Mouse (Mus musculus) liver, embryonic 12.5 days (tissue): Measurements from ENCODE around the gene Dut. TPM values are rescaled to one million over a fixed set of nuclear protein-coding genes. Genes with fewer than 3 reads are reported as not detected.

Experiments used
- ATAC-seq: fragments of 200-750 bp; cut with Nextera tagmentation; 2 replicates; pipeline ENCODE4 v1.8.0; 2017; ENCODE audit warnings: moderate number of reproducible peaks, mild to moderate bottlenecking, moderate library complexity
- H3K27ac ChIP-seq: fragments of 300-500 bp; sonication (generic); 2 replicates; pipeline ENCODE4 v1.5.1; 2016; ENCODE audit warnings: mild to moderate bottlenecking
- H3K27me3 ChIP-seq: fragments of 300-500 bp; sonication (generic); replicated peaks from 2 replicates; pipeline ENCODE4 v1.6.1; 2016; ENCODE audit warnings: mild to moderate bottlenecking, moderate library complexity
- H3K36me3 ChIP-seq: fragments of 300-500 bp; sonication (generic); 2 replicates; pipeline ENCODE4 v1.6.1; 2016; ENCODE audit warnings: mild to moderate bottlenecking, moderate library complexity
- H3K4me1 ChIP-seq: fragments of 300-500 bp; sonication (generic); 2 replicates; pipeline ENCODE4 v1.6.1; 2016
- H3K4me2 ChIP-seq: fragments of 300-500 bp; sonication (generic); 2 replicates; pipeline ENCODE4 v1.6.1; 2016; ENCODE audit warnings: mild to moderate bottlenecking, moderate library complexity
- H3K4me3 ChIP-seq: fragments of 300-500 bp; sonication (generic); 2 replicates; pipeline ENCODE4 v1.5.1; 2016; ENCODE audit warnings: mild to moderate bottlenecking, moderate library complexity
- H3K9ac ChIP-seq: fragments of 300-500 bp; sonication (generic); 2 replicates; pipeline ENCODE4 v1.6.1; 2016; ENCODE audit warnings: mild to moderate bottlenecking, moderate library complexity
- H3K9me3 ChIP-seq: fragments of 300-500 bp; sonication (generic); replicated peaks from 2 replicates; pipeline ENCODE4 v1.6.1; 2016; ENCODE audit warnings: mild to moderate bottlenecking, moderate library complexity
- WGBS: fragments of 180-500 bp; shearing (Covaris S2); methylation state at CpG from one replicate; pipeline ENCODE4 v1.1.7; 2016; ENCODE audit not compliant: insufficient replicate concordance; 5-methylcytosine and 5-hydroxymethylcytosine counted together
- polyA plus RNA-seq: library from polyadenylated mRNA; unstranded; fragments of >200 nt; fragmentation: Nextera tagmentation; extraction: Ambion mirVana; gene quantifications from 2 replicates; pipeline ENCODE4 v1.2.1, GENCODE M21; 2016

The Dut gene
- polyA plus RNA-seq, 1 experiment from 2014 or later, result 210 TPM

- Histone ChIP-seq H3K4me1 (peaks cover 21% of the 10 kb centered on the region), H3K9ac (no peak overlapping the region), H3K4me3 (no peak overlapping the region), H3K9me3 (no peaks in the 10 kb centered on the region), H3K27me3 (no peaks in the 10 kb centered on the region), H3K36me3 (no peaks in the 10 kb centered on the region), H3K4me2 (no peak overlapping the region), H3K27ac (no peak overlapping the region)
- ATAC-seq, result no peak
- 78% methylated on average over 2 of the region's 2 CpGs for WGBS
These were observed 12.9 kb upstream of the Dut start for GRCm38 (mm10) chr2:125234049-125234448.

DNA sequence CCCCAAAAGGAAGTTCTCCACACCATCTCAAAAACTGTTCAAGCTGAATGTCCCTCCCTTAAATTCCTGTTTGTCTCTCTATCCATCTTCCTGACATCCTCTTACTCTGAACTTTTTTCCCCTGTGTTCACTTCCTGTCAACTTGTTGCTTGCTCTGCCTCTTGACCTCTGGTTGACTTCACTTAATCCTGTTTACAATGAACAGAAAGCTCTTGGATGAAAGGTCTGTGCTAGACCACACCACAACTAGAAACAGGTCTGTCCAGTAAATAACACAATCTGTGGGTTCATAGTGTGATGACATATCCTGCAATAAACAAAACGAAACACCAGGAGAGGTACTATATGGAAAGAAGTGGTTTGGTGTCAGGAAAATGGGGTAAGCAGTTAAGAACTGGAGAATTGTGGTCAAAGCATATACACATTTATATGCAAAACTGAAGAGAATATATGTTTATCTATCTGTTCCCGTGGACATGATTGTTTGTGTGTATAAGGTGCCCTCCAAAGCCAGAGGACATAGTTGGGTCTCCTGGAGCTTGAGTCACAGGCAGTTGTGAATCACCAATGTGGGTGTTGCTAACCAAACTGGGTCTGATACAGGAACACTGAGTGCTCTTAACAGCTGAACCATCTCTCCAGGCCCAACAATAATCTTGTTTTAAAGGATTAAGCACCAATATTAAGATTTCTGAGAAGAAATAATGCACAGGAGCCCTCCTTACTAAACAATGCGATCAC is 1.3 kb upstream of the Dut start:
- H3K27ac ChIP-seq, result peak overlapping the region; percentile 89; the same call in 1 of the 2 replicates
- peaks cover 38% of the 10 kb centered on the region for H3K4me1 ChIP-seq
- WGBS, result 81% methylated on average over 3 of the region's 3 CpGs
- H3K4me2 ChIP-seq, result peak overlapping the region; percentile 74
- no peak for ATAC-seq
- no peaks in the 10 kb centered on the region for H3K27me3 ChIP-seq
- H3K9ac ChIP-seq, result 0 out of 2 replicates have a peak overlapping the region, but pooled peaks have one; percentile 94
- H3K9me3 ChIP-seq, result no peaks in the 10 kb centered on the region
- H3K4me3 ChIP-seq, result no peak overlapping the region
- peaks cover 21% of the 10 kb centered on the region for H3K36me3 ChIP-seq

DNA sequence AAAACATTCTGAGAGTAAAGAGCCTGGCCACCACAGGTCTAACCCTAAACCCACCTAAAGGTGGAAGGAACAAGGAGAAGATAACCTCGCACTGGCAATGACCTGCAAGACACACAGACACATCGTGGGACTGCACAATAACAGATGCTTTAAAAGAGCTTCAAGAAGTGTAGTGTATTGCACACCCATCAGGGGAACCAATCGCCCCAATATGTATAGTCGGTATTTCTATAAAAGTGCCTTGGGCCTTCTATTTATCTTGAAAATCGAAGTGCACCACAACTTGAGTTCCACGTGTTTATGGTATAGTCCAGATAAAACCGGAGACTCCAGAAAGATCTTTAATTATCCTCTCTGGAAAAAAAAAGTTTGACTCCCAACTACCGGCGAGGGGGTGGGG is 321 bp upstream of the Dut start:
- peak overlapping the region; percentile 74 for H3K4me2 ChIP-seq

DNA sequence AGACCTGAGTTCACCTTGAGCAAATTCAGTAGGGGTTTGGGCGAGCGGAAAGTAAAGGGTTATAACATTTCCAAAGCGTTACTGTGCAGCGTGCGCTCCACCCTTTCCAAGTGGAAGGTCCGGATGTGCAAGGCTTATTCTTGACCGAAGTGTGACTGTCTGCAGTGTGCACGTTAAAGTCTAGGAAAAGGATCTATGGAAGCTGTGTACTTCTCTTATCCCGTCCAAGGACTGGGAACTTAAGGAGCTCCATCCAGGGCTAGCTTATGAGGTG is 909 bp downstream of the Dut start:
- peak overlapping the region; percentile 94 for H3K9ac ChIP-seq
- peaks cover 53% of the 10 kb centered on the region for H3K4me1 ChIP-seq
- peak overlapping the region; percentile 89 for H3K27ac ChIP-seq
- peak overlapping the region; percentile 78 for H3K4me3 ChIP-seq
- peak overlapping the region; percentile 74 for H3K4me2 ChIP-seq
- under 1% methylated on average over 9 of the region's 9 CpGs for WGBS
- H3K9me3 ChIP-seq, result no peaks in the 10 kb centered on the region
- no peak for ATAC-seq
- H3K36me3 ChIP-seq, result peaks cover 43% of the 10 kb centered on the region
- H3K27me3 ChIP-seq, result no peaks in the 10 kb centered on the region

More for the DNA sequence above, 321 bp upstream of the Dut start:
- peak overlapping the region; percentile 89 for H3K27ac ChIP-seq
- peaks cover 47% of the 10 kb centered on the region for H3K4me1 ChIP-seq
- 8% methylated on average over 9 of the region's 9 CpGs for WGBS
- ATAC-seq, result no peak
- peak overlapping the region; percentile 94 for H3K9ac ChIP-seq
- no peaks in the 10 kb centered on the region for H3K9me3 ChIP-seq
- H3K36me3 ChIP-seq, result peaks cover 31% of the 10 kb centered on the region
- H3K4me3 ChIP-seq, result peak overlapping the region; percentile 78
- no peaks in the 10 kb centered on the region for H3K27me3 ChIP-seq

- H3K9ac ChIP-seq, result peak overlapping the region; percentile 94
- ATAC-seq, result no peak
- no peaks in the 10 kb centered on the region for H3K9me3 ChIP-seq
- peak overlapping the region; percentile 89 for H3K27ac ChIP-seq
- H3K4me2 ChIP-seq, result peak overlapping the region; percentile 74
- peak overlapping the region; percentile 78 for H3K4me3 ChIP-seq
- peaks cover 53% of the 10 kb centered on the region for H3K4me1 ChIP-seq
- no peaks in the 10 kb centered on the region for H3K27me3 ChIP-seq
- peaks cover 47% of the 10 kb centered on the region for H3K36me3 ChIP-seq
- under 1% methylated on average over 8 of the region's 8 CpGs for WGBS
These were observed 1.3 kb downstream of the Dut start for GRCm38 (mm10) chr2:125248256-125248655.

- H3K4me3 ChIP-seq, result peak overlapping the region; percentile 78
These were observed 2.3 kb downstream of the Dut start for GRCm38 (mm10) chr2:125249339-125249738.

GRCm38 (mm10) chr2:125249874-125250273 is 2.9 kb downstream of the Dut start:
- Histone ChIP-seq H3K27ac (no peak overlapping the region), H3K4me3 (peak overlapping the region; percentile 78), H3K4me1 (peaks cover 55% of the 10 kb centered on the region), H3K9ac (peak overlapping the region; percentile 94), H3K4me2 (peak overlapping the region; percentile 74), H3K27me3 (no peaks in the 10 kb centered on the region), H3K36me3 (peaks cover 63% of the 10 kb centered on the region), H3K9me3 (no peaks in the 10 kb centered on the region)
- ATAC-seq, result no peak
- WGBS, result 76% methylated on average over 4 of the region's 4 CpGs

More at GRCm38 (mm10) chr2:125249339-125249738, 2.3 kb downstream of the Dut start:
- H3K27me3 ChIP-seq, result no peaks in the 10 kb centered on the region
- H3K4me2 ChIP-seq, result peak overlapping the region; percentile 74
- 41% methylated on average over 4 of the region's 4 CpGs for WGBS
- no peak for ATAC-seq
- H3K9ac ChIP-seq, result peak overlapping the region; percentile 94
- no peaks in the 10 kb centered on the region for H3K9me3 ChIP-seq
- peaks cover 57% of the 10 kb centered on the region for H3K36me3 ChIP-seq
- H3K4me1 ChIP-seq, result peaks cover 56% of the 10 kb centered on the region
- peak overlapping the region; percentile 59; the same call in 1 of the 2 replicates for H3K27ac ChIP-seq

- Histone ChIP-seq H3K4me2 (peak overlapping the region; percentile 74), H3K9ac (no peak overlapping the region), H3K27me3 (no peaks in the 10 kb centered on the region), H3K4me3 (no peak overlapping the region), H3K4me1 (peaks cover 42% of the 10 kb centered on the region), H3K36me3 (peaks cover 81% of the 10 kb centered on the region), H3K27ac (no peak overlapping the region), H3K9me3 (no peaks in the 10 kb centered on the region)
- no peak for ATAC-seq
- WGBS, result 71% methylated on average over 4 of the region's 4 CpGs
These were observed 4.8 kb downstream of the Dut start for GRCm38 (mm10) chr2:125251781-125252180.

GRCm38 (mm10) chr2:125252275-125252674 is 5.3 kb downstream of the Dut start:
- ATAC-seq, result no peak
- Histone ChIP-seq H3K9me3 (no peaks in the 10 kb centered on the region), H3K4me2 (peak overlapping the region; percentile 74; the same call in 1 of the 2 replicates), H3K4me1 (peaks cover 42% of the 10 kb centered on the region), H3K4me3 (no peak overlapping the region), H3K9ac (no peak overlapping the region), H3K36me3 (peaks cover 85% of the 10 kb centered on the region), H3K27ac (no peak overlapping the region), H3K27me3 (no peaks in the 10 kb centered on the region)
- 64% methylated on average over 2 of the region's 2 CpGs for WGBS

GRCm38 (mm10) chr2:125253699-125254098 is 6.7 kb downstream of the Dut start:
- Histone ChIP-seq H3K4me2 (no peak overlapping the region), H3K27me3 (no peaks in the 10 kb centered on the region), H3K4me1 (peaks cover 38% of the 10 kb centered on the region), H3K9me3 (no peaks in the 10 kb centered on the region), H3K9ac (no peak overlapping the region), H3K4me3 (no peak overlapping the region), H3K27ac (no peak overlapping the region), H3K36me3 (peaks cover 97% of the 10 kb centered on the region)
- WGBS, result 85% methylated on average over 6 of the region's 6 CpGs
- no peak for ATAC-seq

- no peak for ATAC-seq
- H3K4me3 ChIP-seq, result no peak overlapping the region
- H3K9ac ChIP-seq, result no peak overlapping the region
- no peak overlapping the region for H3K4me2 ChIP-seq
- H3K4me1 ChIP-seq, result peaks cover 29% of the 10 kb centered on the region
- 74% methylated on average over 3 of the region's 3 CpGs for WGBS
- H3K27ac ChIP-seq, result no peak overlapping the region
- H3K36me3 ChIP-seq, result peaks cover 97% of the 10 kb centered on the region
- no peaks in the 10 kb centered on the region for H3K27me3 ChIP-seq
- H3K9me3 ChIP-seq, result no peaks in the 10 kb centered on the region
These were observed 7.6 kb downstream of the Dut start for GRCm38 (mm10) chr2:125254630-125255029.

GRCm38 (mm10) chr2:125255886-125256285 is 8.9 kb downstream of the Dut start:
- H3K27me3 ChIP-seq, result no peaks in the 10 kb centered on the region
- no peak overlapping the region for H3K4me3 ChIP-seq
- H3K27ac ChIP-seq, result no peak overlapping the region
- H3K4me2 ChIP-seq, result no peak overlapping the region
- H3K4me1 ChIP-seq, result peaks cover 17% of the 10 kb centered on the region
- H3K9ac ChIP-seq, result no peak overlapping the region
- H3K36me3 ChIP-seq, result peaks cover 97% of the 10 kb centered on the region
- no peak for ATAC-seq
- WGBS, result 77% methylated on average over 3 of the region's 3 CpGs
- no peaks in the 10 kb centered on the region for H3K9me3 ChIP-seq
